Mouse (Mus musculus) testis, adult 2 months (tissue): ENCODE measurements around the gene Mospd3.

Experiments used
- CTCF ChIP-seq: fragments of 200-500 bp; IDR thresholded peaks from 2 replicates; pipeline ENCODE4 v1.5.1; 2012; ENCODE audit warnings: low read depth, mild to moderate bottlenecking, inconsistent platforms, low read length, moderate library complexity; ENCODE audit not compliant: control insufficient read depth, insufficient read depth, insufficient replicate concordance
- POLR2A ChIP-seq: fragments of 200-500 bp; IDR thresholded peaks from 2 replicates; pipeline ENCODE4 v1.6.1; 2012; ENCODE audit warnings: low read depth, mild to moderate bottlenecking, inconsistent platforms, low read length, moderate library complexity; ENCODE audit not compliant: control insufficient read depth

- TF ChIP-seq CTCF (no peak), POLR2A (no peak)
Observed at GRCm38 (mm10) chr5:137631171-137631570, 30.3 kb upstream of the Mospd3 start.
